Mouse (Mus musculus) spleen, adult 2 months (tissue): ENCODE results near the gene 1700031F05Rik. TPM values are rescaled to one million over a fixed set of nuclear protein-coding genes. Genes with fewer than 3 reads are reported as not detected.
"Not testable (repeated sequence)": the region's sequence is repeated elsewhere in the genome, so short reads cannot be mapped to it uniquely, and the experiment has no call there.

Experiments used
- DNase-seq, 2 experiments: peaks; one replicate each; pipeline versions ENCODE4 v3.0.0 to v3.0.0-alpha.2; 2012 to 2021; ENCODE audit warnings: low spot score in 2 of 2, low read depth in 1 of 2
- H3K27ac ChIP-seq: fragments of 200-500 bp; 2 replicates; pipeline ENCODE4 v1.5.1; 2012; ENCODE audit warnings: low read length, inconsistent platforms; ENCODE audit not compliant: insufficient read depth
- H3K27me3 ChIP-seq: fragments of 200-500 bp; 2 replicates; pipeline ENCODE4 v1.6.1; 2012; ENCODE audit warnings: mild to moderate bottlenecking, moderate library complexity, low read length, inconsistent platforms; ENCODE audit not compliant: control insufficient read depth, insufficient read depth
- H3K36me3 ChIP-seq: fragments of 200-500 bp; 2 replicates; pipeline ENCODE4 v1.6.1; 2012; ENCODE audit warnings: mild to moderate bottlenecking, low read length, inconsistent platforms; ENCODE audit not compliant: control insufficient read depth, insufficient read depth
- H3K4me1 ChIP-seq: fragments of 200-500 bp; 2 replicates; pipeline ENCODE4 v1.6.1; 2011; ENCODE audit warnings: inconsistent platforms; ENCODE audit not compliant: control insufficient read depth, insufficient read depth, insufficient read length
- H3K4me3 ChIP-seq: fragments of 200-500 bp; 2 replicates; pipeline ENCODE4 v1.5.1; 2011; ENCODE audit warnings: mild to moderate bottlenecking, inconsistent platforms; ENCODE audit not compliant: insufficient read depth, insufficient read length; ENCODE audit errors: extremely low read depth
- CTCF ChIP-seq: fragments of 200-500 bp; IDR thresholded peaks from 2 replicates; pipeline ENCODE4 v1.5.1; 2011; ENCODE audit warnings: mild to moderate bottlenecking, inconsistent platforms; ENCODE audit not compliant: insufficient read depth, insufficient read length, insufficient replicate concordance; ENCODE audit errors: extremely low read depth
- POLR2A ChIP-seq: fragments of 200-500 bp; IDR thresholded peaks from 2 replicates; pipeline ENCODE4 v1.6.1; 2011; ENCODE audit warnings: low read depth, low read length, inconsistent platforms
- WGBS: fragments of 180-500 bp; shearing (Covaris S2); methylation state at CpG from one replicate; pipeline ENCODE4 v1.1.7; 2018; 5-methylcytosine and 5-hydroxymethylcytosine counted together
- polyA plus RNA-seq: library from polyadenylated mRNA; depleted of rRNA; stranded (reverse); fragments of >200 nt; gene quantifications from 2 replicates; pipeline ENCODE4 v1.2.3, GENCODE M21; 2012; rRNA removed

Gene 1700031F05Rik
- not detected in 2 replicates for polyA plus RNA-seq

DNA sequence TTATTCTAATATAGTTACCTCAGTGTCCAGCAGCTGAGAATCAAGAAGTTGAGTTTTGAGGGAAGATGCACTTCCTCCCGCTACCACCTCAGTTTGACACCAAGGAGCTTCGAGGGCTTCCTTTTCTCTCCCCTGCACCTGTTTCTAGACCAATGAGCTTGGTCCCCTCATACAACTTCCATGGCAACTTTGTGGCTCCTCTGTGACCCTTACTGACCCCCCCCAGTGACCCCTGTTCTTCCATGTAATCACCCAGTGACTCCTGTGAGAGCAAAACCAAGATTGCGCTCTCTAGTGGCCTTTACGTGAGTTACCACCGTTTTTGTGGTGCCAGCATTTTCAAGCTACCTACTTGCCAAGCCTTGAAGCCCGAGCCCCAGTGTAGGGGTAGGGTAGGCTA lies at the start of gene 1700031F05Rik:
1700031F05Rik (minus strand) TSS at position 101 of the 400 bp plus-strand sequence.
- 87% methylated on average over 6 of the region's 6 CpGs for WGBS
- Histone ChIP-seq H3K36me3 (no peaks in the 10 kb centered on the region), H3K27me3 (no peaks in the 10 kb centered on the region), H3K4me3 (no peak within 1 kb of the TSS), H3K27ac (no peak within 1 kb of the TSS), H3K4me1 (no peaks in the 10 kb centered on the region)
- TF ChIP-seq CTCF = no peak
- no peak for TF ChIP-seq POLR2A
- no peak for DNase-seq

DNA sequence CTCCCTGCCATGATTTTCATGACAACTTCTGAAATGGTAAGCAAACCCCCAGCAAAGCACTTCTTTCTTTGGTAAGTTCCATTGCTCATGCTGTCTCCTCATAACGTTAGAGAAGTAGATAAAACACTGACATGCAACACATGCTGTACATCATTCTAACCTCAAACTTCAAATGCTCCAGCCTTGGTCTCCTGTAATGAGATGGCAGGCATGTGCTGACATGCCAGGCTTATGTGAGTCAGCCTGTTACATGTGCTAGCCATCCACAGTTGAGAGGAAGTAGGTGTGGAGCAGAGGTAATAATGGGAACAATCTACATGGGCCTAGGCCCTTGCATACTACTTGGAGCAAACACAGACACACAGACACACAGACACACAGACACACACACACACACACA lies 47.1 kb upstream of the 1700031F05Rik start:
- not testable (repeated sequence) for H3K36me3 ChIP-seq, H3K4me1 ChIP-seq, H3K27ac ChIP-seq, H3K4me3 ChIP-seq, H3K27me3 ChIP-seq, DNase-seq
- WGBS = 73% methylated on average over 1 of the region's 1 CpGs

DNA sequence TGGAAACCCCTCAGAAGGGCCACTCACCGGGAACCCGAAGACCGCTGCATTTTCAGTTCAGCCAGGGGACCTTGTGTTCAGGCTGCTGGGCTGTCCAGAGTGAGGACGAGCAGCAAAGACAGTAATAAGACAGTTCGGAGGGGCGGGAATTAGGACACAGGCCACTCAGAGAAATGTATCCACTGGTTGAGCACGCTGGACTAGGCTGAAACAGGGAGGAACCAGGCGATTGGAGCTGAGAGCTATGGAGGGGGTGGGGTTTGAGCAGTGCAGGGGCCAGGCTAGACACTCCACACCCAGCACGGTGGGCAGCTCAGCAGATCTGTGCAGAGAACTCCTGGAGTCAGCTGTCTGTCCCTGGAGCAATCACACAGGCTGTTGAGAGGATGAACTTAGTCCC lies 40.8 kb upstream of the 1700031F05Rik start, which contains the start of the genes Dmrtc1a and 1700011M02Rik:
Dmrtc1a (minus strand) TSS at position 101 of the 400 bp plus-strand sequence.
1700011M02Rik (plus strand) TSS at position 319 of the 400 bp plus-strand sequence.
- H3K27me3 ChIP-seq, H3K27ac ChIP-seq, H3K4me3 ChIP-seq, H3K36me3 ChIP-seq, H3K4me1 ChIP-seq, DNase-seq: not testable (repeated sequence)
- 95% methylated on average over 6 of the region's 9 CpGs for WGBS

DNA sequence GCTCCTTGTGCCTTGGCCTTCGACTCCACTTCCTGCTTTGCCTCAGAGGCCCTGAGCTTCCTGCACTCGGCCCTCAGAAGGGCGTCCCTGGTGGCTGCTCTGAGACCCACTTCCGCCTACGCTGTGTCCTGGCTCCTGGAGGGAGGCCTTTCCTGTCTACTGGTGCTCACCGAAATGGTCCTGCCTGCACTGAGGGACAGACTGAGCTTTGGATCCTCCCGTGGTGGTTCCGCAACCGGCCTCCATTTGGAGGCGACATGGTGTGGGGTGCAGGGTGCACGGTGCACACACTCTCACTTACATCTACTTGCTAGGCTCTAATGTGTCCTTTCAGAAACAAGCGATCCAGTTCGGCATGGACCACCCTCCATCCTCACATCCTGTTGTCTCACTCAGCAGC lies 13.3 kb downstream of the 1700031F05Rik start, which contains the start of gene Dmrtc1c2:
Dmrtc1c2 (minus strand) TSS at position 101 of the 400 bp plus-strand sequence.
- H3K27me3 ChIP-seq, H3K36me3 ChIP-seq, H3K4me1 ChIP-seq, H3K4me3 ChIP-seq, H3K27ac ChIP-seq, DNase-seq: not testable (repeated sequence)
- 87% methylated on average over 5 of the region's 13 CpGs for WGBS

DNA sequence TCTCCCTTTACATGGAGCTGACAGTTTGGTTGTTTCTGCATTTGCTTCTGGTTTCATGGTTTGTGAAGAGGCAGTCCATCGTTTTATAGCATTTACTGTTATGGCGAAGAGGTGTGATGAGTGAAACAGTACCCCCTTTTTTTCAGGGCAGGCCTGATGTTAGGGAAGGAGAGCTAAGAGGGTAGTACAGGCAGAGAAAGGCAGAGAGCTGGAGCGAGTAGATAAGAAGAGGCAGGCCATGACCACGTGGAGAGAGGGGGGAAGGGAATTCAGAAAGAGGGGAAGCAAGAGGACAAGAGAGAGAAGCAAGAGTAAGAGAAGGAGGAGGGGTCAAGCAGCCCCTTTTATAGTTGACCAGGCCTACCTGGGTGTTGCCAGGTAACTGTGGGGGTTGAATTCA lies 55.5 kb downstream of the 1700031F05Rik start:
- Histone ChIP-seq H3K36me3 (no peaks in the 10 kb centered on the region), H3K4me3 (no peak overlapping the region), H3K4me1 (no peaks in the 10 kb centered on the region), H3K27ac (no peak overlapping the region), H3K27me3 (no peaks in the 10 kb centered on the region)
- TF ChIP-seq CTCF = no peak
- no peak for TF ChIP-seq POLR2A
- no peak for DNase-seq
- 55% methylated on average over 4 of the region's 4 CpGs for WGBS

Other genes with a start within 250 kb of the 1700031F05Rik start
- gene Phka1, start 223.7 kb downstream of the 1700031F05Rik start, polyA plus RNA-seq = 3.4 and 3.5 TPM in 2 replicates
- gene Gm3880, start 181.0 kb downstream of the 1700031F05Rik start, polyA plus RNA-seq = not detected in 2 replicates
- gene Gm9112, start 160.3 kb downstream of the 1700031F05Rik start, polyA plus RNA-seq = not detected in 2 replicates
- gene Dmrtc1b, start 160.1 kb downstream of the 1700031F05Rik start, polyA plus RNA-seq = not detected in 2 replicates
- gene Dmrtc1c1, start 65.0 kb downstream of the 1700031F05Rik start, polyA plus RNA-seq = not detected in 2 replicates
- not detected in 2 replicates for gene Dmrtc1c2, start 13.4 kb downstream of the 1700031F05Rik start, polyA plus RNA-seq
- 0.07 TPM in 1 of 2 replicates, not detected in the other for gene Dmrtc1a, start 40.7 kb upstream of the 1700031F05Rik start, polyA plus RNA-seq
- gene 1700011M02Rik, start 40.9 kb upstream of the 1700031F05Rik start, polyA plus RNA-seq = not detected in 2 replicates
- not detected in 2 replicates for gene 1700018G05Rik, start 60.4 kb upstream of the 1700031F05Rik start, polyA plus RNA-seq